Mouse (Mus musculus) bone marrow macrophage, adult 2 months (primary cell): Measurements from ENCODE around the gene Slc25a33.

Experiments used
- CTCF ChIP-seq: IDR thresholded peaks from 2 replicates; pipeline ENCODE4 v1.5.1; 2012; ENCODE audit warnings: low read depth, mild to moderate bottlenecking, low read length, moderate library complexity
- POLR2A ChIP-seq: IDR thresholded peaks from 2 replicates; pipeline ENCODE4 v1.6.1; 2012; ENCODE audit warnings: mild to moderate bottlenecking, low read depth, low read length, borderline replicate concordance

GRCm38 (mm10) chr4:149780565-149781356 is 6.7 kb upstream of the Slc25a33 start:
- TF ChIP-seq POLR2A: no peak
- TF ChIP-seq CTCF: no peak
